Mouse (Mus musculus) C2C12 (cell line): ENCODE data around the gene Inafm1.

Experiments
- CTCF ChIP-seq: IDR thresholded peaks from one replicate; pipeline ENCODE4 v1.5.1; 2011; ENCODE audit not compliant: control insufficient read depth, insufficient read depth, insufficient read length
- MAX ChIP-seq: IDR thresholded peaks from one replicate; pipeline ENCODE4 v1.6.1; 2011; ENCODE audit warnings: mild to moderate bottlenecking, control low read depth
- USF1 ChIP-seq: IDR thresholded peaks from one replicate; pipeline ENCODE4 v1.6.1; 2011; ENCODE audit warnings: low read depth, mild to moderate bottlenecking, control low read depth, moderate library complexity

DNA sequence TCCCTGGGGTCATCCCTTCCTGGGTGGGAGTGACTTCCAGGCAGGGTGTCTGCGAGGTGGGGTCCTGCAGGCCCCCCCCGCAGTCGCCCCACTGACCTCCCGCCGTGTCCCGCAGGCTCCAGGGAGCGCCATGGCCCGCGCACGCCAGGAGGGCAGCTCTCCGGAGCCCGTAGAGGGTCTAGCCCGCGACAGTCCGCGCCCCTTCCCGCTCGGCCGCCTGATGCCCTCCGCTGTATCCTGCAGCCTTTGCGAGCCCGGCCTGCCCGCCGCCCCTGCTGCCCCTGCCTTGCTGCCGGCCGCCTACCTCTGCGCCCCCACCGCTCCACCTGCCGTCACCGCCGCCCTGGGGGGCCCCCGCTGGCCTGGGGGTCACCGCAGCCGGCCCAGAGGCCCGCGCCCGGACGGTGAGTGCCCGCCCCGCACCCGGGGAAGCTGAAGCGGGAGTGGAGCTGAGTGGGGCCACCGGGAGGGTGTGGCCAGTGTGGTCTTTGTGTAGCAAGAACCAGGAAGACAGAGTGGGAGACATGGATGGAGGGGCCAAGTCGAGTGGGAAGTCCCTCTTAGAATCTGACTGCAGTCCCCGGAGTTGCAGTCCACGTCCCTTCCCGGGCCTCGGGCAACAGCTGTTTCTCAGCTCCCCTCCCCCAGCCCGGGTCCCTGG, 38.7 kb upstream of the Inafm1 start:
- TF ChIP-seq MAX = no peak
- no peak for TF ChIP-seq CTCF
- TF ChIP-seq USF1 = no peak
